Mouse (Mus musculus) naive thymus-derived CD4-positive, alpha-beta T cell, adult 2 months (primary cell): Measurements from ENCODE around the gene Cplx3.

ENCODE experiments used
- DNase-seq: peaks from one replicate; pipeline ENCODE4 v3.0.0-alpha.2; 2011; ENCODE audit warnings: low read depth

The Cplx3 gene

DNA sequence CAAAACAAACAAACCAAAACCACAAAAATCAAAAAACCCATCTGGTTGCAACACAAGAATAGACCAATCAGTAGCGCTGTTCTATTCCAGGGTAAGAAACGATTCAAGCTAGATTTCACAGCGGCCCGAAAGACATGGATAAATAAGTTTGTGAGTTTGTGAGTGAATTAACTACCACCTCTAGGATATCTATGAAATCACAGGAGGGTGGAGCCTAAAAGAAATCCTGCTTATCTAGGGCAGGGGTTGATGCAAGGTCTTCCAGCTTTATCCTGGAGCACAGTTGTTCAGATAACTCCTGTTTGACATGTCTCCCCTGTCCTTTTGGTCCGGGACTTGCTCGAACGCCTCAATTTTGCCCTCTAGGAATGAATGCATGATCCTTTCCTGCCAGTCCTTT lies 45.8 kb downstream of the Cplx3 start:
- no peak for DNase-seq

- DNase-seq: no peak
Observed at GRCm38 (mm10) chr9:57559568-57559967, 46.5 kb downstream of the Cplx3 start.

- no peak for DNase-seq
Observed at GRCm38 (mm10) chr9:57558625-57559024, 47.5 kb downstream of the Cplx3 start.

DNA sequence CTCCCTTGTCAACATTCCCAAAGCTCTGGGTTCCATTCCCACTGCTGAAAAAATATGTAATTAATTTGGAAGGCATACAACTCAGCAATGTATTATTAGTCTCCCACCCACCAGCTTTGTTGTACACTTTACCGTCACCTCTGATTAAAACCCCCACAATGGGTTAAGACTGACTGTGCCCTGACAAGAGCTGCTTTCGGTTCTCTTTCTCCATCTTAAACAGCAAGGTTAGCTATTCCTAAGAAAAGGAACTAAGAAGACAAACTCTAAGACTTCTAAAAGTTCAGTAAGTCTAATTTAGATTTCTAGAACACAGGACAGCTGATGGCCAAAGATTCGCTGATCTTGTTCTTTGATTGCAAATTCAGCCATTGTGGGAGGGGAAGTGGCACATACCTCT lies 48.9 kb downstream of the Cplx3 start:
- DNase-seq: no peak

DNA sequence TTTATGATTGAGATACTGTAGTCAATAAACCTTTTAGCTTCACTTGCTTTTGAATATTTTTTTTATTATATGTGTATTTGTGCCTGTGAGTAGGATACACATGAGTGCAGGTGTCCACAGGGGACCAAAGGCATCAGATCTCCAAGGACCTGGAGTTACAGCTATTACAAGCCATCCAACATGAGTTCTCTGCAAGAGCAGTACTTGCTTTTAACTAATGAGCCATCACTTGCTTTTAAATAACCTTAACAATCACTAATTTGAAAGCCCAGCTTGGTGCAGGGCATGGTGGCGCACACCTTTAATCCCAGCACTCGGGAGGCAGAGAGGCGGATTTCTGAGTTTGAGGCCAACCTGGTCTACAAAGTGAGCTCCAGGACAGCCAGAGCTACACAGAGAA lies 51.3 kb downstream of the Cplx3 start:
- no peak for DNase-seq

GRCm38 (mm10) chr9:57553119-57553518 lies 53.0 kb downstream of the Cplx3 start:
- no peak for DNase-seq

DNA sequence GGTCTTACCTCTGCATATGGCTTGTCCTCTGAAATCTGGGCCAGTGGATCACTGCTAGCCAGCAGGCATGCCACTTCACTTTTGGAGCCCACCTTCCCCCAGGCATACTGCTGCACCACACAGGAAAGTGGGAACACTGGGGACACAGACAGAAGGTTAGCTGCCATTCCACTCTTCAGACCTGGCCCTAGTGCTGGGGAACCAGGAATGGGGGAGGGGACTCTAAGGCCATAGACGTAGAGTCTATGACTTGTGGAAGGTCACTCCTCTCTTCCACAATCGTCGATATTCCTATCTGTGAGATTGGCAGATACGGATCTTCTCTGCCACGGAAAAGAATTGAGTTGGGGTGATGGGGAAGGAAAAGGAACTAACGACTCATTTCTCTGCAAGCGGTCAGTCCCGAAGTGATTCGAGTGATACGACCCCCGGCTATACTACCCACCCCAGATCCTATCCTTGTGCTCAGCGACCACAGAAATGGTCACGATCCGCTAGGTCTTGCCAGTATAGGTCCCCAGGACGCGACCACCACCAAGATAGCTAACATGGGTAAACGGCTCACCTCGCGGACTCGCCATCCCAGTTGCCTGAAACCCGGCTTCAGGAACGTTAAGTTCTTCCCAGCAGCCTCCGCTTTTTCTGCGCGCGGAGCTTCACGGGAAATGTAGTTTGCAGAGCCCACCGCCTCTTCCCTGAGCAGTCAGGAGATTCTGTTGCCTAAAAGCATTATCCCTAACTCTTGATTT lies 53.8 kb downstream of the Cplx3 start, which contains the start of gene Mpi:
TSS of gene Mpi (minus strand) at position 625 of the 749 bp plus-strand sequence.
- DNase-seq: peak; percentile 46

DNA sequence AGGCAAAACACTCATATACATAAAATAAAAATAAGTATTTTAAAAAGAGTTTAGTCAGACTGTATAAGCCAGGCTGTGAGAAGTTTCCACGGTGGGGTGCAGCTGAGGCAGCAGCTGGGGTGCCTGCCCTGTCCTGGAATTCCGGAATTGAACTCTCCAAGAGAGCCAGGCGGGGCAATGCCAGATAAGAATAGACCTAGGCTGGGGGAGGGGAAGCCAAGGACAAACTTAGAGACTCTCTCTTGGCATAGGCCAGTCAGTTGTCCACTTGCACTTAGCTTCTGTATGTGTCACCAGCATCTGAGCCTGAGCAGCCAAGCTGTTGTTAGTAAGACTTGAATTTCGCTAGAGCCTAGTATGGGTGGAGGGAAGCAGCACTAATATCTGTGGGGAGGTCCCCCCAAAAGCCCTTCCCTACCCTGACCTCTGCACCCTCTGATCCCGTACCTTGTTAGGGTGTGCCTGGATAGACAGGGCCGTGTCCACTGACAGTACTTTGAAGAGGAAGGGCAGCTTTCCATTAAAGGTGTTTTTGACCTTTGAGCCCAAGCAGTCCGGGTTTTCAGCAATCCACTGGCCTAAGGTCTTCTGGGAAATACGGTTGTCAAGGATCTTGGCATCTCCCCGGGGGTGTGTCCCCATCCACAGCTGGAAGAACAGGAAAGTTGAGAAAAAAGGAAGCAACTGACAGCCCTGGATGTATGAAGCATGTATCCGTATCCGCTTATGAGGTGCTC lies 55.8 kb downstream of the Cplx3 start:
- no peak for DNase-seq
